ENCODE assay signal across 9 mouse cellular contexts in genomic region chr4:32358602-32359464, GRCm38 (mm10).
DNase-seq lines count a peak whose midpoint lies in the region; ATAC-seq and TF ChIP-seq lines count a peak whose summit lies in the region.
"Had no signal": no experiment of that assay in that cellular context is flagged by ENCODE, and none has a peak within 500 bp of the region (broad histone marks: within the 10 kb centered on the region; RNA-seq: fewer than 3 reads in every experiment).

No protein-coding gene starts in this region.

- no peak for ATAC-seq in heart, embryonic 13.5 days (ENCODE audit: extremely low read depth, insufficient number of reproducible peaks, low FRiP score, low TSS enrichment)
- peak; percentile 71 for ATAC-seq in megakaryocyte progenitor cell, adult 5-6 weeks (replicated peaks; ENCODE audit: poor library complexity)

- TF ChIP-seq CTCF in brain, embryonic 14.5 days (IDR thresholded peaks at IDR 0.05; ENCODE audit: borderline replicate concordance, extremely low read depth, insufficient read depth, insufficient read length): no peak

- H3K4me1 ChIP-seq in heart, embryonic 13.5 days: peaks cover 59% of the 10 kb centered on the region

- no peak overlapping the region for H3K4me3 ChIP-seq in heart, embryonic 13.5 days

- H3K9me3 ChIP-seq in heart, embryonic 13.5 days: no peaks in the 10 kb centered on the region

- no peaks in the 10 kb centered on the region for H3K36me3 ChIP-seq in heart, embryonic 13.5 days

- peak; percentile 96 for DNase-seq in heart, adult 11 months
- no peak for DNase-seq in heart, postnatal 14 days
- peak; percentile 78 for DNase-seq in brain, embryonic 14.5 days (ENCODE audit: low read depth)
- no peak for DNase-seq in layer of hippocampus, postnatal 10 days (ENCODE audit: low spot score in 2 of 2)
- DNase-seq in testis, postnatal 14 days (ENCODE audit: low spot score): no peak
- DNase-seq in T-cell, adult 2 months (ENCODE audit: low spot score): no peak
- DNase-seq: cerebellum, adult 9-11 months had no signal

- 0 out of 2 replicates have a peak overlapping the region, but pooled peaks have one; percentile 22 for H3K4me2 ChIP-seq in heart, embryonic 13.5 days

- no peaks in the 10 kb centered on the region for H3K27me3 ChIP-seq in heart, embryonic 13.5 days (replicated peaks)

- TF ChIP-seq POLR2A in brain, embryonic 14.5 days (IDR thresholded peaks at IDR 0.05; ENCODE audit: borderline replicate concordance, extremely low read depth, insufficient read depth, insufficient read length, poor library complexity, severe bottlenecking): no peak

- peak overlapping the region; percentile 59 for H3K9ac ChIP-seq in heart, embryonic 13.5 days

- H3K27ac ChIP-seq in heart, embryonic 13.5 days (replicated peaks): peak overlapping the region; percentile 63

- WGBS in heart, embryonic 13.5 days: 50% methylated on average over 12 of the region's 12 CpGs

- intact Hi-C loops in heart, postnatal 14 days (cut with DNase I): no loop called here

Comparison
In these comparisons a context has a peak if more than half of its experiments do, and no peak if none do; other contexts are left out.
1. DNase-seq: peak in heart, adult 11 months (single experiment) and brain, embryonic 14.5 days (single experiment); none in heart, postnatal 14 days (0 of 2), layer of hippocampus, postnatal 10 days (0 of 2), testis, postnatal 14 days (single experiment) and T-cell, adult 2 months (single experiment).